Mouse (Mus musculus) liver, embryonic 12.5 days (tissue): ENCODE data around the gene Mrtfb. TPM values are rescaled to one million over a fixed set of nuclear protein-coding genes. Genes with fewer than 3 reads are reported as not detected.
"Not testable (repeated sequence)": the region's sequence is repeated elsewhere in the genome, so short reads cannot be mapped to it uniquely, and the experiment has no call there.

Source experiments
- ATAC-seq: fragments of 200-750 bp; cut with Nextera tagmentation; 2 replicates; pipeline ENCODE4 v1.8.0; 2017; ENCODE audit warnings: moderate number of reproducible peaks, mild to moderate bottlenecking, moderate library complexity
- H3K27ac ChIP-seq: fragments of 300-500 bp; sonication (generic); 2 replicates; pipeline ENCODE4 v1.5.1; 2016; ENCODE audit warnings: mild to moderate bottlenecking
- H3K27me3 ChIP-seq: fragments of 300-500 bp; sonication (generic); replicated peaks from 2 replicates; pipeline ENCODE4 v1.6.1; 2016; ENCODE audit warnings: mild to moderate bottlenecking, moderate library complexity
- H3K36me3 ChIP-seq: fragments of 300-500 bp; sonication (generic); 2 replicates; pipeline ENCODE4 v1.6.1; 2016; ENCODE audit warnings: mild to moderate bottlenecking, moderate library complexity
- H3K4me1 ChIP-seq: fragments of 300-500 bp; sonication (generic); 2 replicates; pipeline ENCODE4 v1.6.1; 2016
- H3K4me2 ChIP-seq: fragments of 300-500 bp; sonication (generic); 2 replicates; pipeline ENCODE4 v1.6.1; 2016; ENCODE audit warnings: mild to moderate bottlenecking, moderate library complexity
- H3K4me3 ChIP-seq: fragments of 300-500 bp; sonication (generic); 2 replicates; pipeline ENCODE4 v1.5.1; 2016; ENCODE audit warnings: mild to moderate bottlenecking, moderate library complexity
- H3K9ac ChIP-seq: fragments of 300-500 bp; sonication (generic); 2 replicates; pipeline ENCODE4 v1.6.1; 2016; ENCODE audit warnings: mild to moderate bottlenecking, moderate library complexity
- H3K9me3 ChIP-seq: fragments of 300-500 bp; sonication (generic); replicated peaks from 2 replicates; pipeline ENCODE4 v1.6.1; 2016; ENCODE audit warnings: mild to moderate bottlenecking, moderate library complexity
- WGBS: fragments of 180-500 bp; shearing (Covaris S2); methylation state at CpG from one replicate; pipeline ENCODE4 v1.1.7; 2016; ENCODE audit not compliant: insufficient replicate concordance; 5-methylcytosine and 5-hydroxymethylcytosine counted together
- polyA plus RNA-seq: library from polyadenylated mRNA; unstranded; fragments of >200 nt; fragmentation: Nextera tagmentation; extraction: Ambion mirVana; gene quantifications from 2 replicates; pipeline ENCODE4 v1.2.1, GENCODE M21; 2016

The Mrtfb gene
- polyA plus RNA-seq, 1 experiment from 2014 or later, result 5.5 TPM

DNA sequence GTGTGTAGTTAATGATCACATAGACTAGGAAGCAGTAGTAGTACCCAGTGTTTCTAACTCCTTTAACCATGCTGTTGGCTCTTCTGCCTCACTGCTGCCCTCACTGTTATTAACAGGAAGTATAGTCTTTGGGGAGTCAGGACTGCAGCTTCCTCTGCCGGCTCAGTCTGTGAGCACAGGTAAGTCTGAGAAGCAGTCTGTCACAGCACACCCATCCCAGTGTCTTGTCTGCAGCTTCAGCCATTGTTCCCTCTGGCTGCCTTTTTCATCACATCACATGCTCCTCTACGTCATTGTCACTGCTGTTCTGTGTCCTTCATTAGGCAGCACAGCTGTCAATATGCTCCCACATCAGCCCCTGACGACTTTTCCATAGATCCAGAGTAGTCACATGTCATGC, 75.6 kb downstream of the Mrtfb start:
- no peak for ATAC-seq
- peaks cover 25% of the 10 kb centered on the region for H3K4me1 ChIP-seq
- peaks cover 7% of the 10 kb centered on the region; the same call in 1 of the 2 replicates for H3K36me3 ChIP-seq
- H3K9me3 ChIP-seq, result no peaks in the 10 kb centered on the region
- no peak overlapping the region for H3K27ac ChIP-seq
- H3K4me2 ChIP-seq, result no peak overlapping the region
- no peak overlapping the region for H3K9ac ChIP-seq
- H3K4me3 ChIP-seq, result no peak overlapping the region
- WGBS, result 51% methylated on average over 3 of the region's 3 CpGs
- H3K27me3 ChIP-seq, result no peaks in the 10 kb centered on the region

DNA sequence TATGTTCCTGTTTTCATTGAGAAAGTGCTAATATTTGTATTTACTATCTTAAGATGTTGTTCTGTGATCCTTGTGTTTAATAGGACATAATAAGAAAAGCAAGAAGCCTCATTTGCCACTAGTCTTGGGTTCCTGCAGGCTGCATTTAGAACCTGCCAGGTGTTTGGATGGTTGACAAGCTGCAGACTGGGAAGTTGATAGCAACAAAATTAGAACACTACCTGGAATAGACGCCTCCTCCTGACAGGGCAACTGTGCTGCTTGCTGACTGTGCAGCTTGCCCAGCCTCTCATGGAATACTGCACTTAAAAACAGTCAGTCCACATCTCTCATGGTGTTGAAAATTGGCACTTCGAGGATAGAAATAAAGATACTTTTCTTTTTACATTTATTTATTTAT, 76.3 kb downstream of the Mrtfb start:
- Histone ChIP-seq H3K9me3 (no peaks in the 10 kb centered on the region), H3K27ac (no peak overlapping the region), H3K4me1 (peaks cover 19% of the 10 kb centered on the region), H3K4me3 (no peak overlapping the region), H3K36me3 (peaks cover 4% of the 10 kb centered on the region; the same call in 1 of the 2 replicates), H3K9ac (no peak overlapping the region), H3K27me3 (no peaks in the 10 kb centered on the region), H3K4me2 (no peak overlapping the region)
- WGBS, result 64% methylated on average over 2 of the region's 2 CpGs
- ATAC-seq, result no peak

DNA sequence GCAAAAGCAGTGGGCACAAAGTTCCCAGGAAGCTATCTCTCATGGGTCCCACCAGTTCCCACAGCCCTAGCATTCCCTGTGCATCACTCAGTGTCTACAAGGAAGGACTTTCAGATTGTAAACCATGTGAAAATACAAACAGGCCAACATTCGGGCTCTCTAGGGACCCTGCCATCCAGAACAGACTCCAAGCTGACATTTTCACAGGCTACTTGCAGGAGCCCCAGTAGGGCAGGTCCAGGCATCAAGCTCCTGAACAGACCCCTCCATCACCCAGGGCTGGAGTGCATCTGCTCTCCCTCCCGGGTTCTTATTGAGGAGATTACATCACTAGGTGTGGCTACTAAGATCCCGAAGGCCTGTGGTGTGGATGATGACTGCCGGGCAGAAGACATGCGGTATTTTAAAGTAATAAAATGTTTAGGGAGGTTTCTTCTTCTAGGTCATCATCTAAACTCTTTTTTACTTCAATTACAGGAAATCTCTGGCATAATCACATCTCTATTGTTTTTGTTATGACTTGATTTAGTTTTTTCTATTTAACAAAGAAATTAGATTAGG, 77.6 kb downstream of the Mrtfb start:
- Histone ChIP-seq H3K27me3 (no peaks in the 10 kb centered on the region), H3K27ac (no peak overlapping the region), H3K4me2 (no peak overlapping the region), H3K9me3 (no peaks in the 10 kb centered on the region), H3K9ac (no peak overlapping the region), H3K36me3 (no peaks in the 10 kb centered on the region), H3K4me1 (peaks cover 19% of the 10 kb centered on the region), H3K4me3 (no peak overlapping the region)
- 63% methylated on average over 5 of the region's 5 CpGs for WGBS
- no peak for ATAC-seq

DNA sequence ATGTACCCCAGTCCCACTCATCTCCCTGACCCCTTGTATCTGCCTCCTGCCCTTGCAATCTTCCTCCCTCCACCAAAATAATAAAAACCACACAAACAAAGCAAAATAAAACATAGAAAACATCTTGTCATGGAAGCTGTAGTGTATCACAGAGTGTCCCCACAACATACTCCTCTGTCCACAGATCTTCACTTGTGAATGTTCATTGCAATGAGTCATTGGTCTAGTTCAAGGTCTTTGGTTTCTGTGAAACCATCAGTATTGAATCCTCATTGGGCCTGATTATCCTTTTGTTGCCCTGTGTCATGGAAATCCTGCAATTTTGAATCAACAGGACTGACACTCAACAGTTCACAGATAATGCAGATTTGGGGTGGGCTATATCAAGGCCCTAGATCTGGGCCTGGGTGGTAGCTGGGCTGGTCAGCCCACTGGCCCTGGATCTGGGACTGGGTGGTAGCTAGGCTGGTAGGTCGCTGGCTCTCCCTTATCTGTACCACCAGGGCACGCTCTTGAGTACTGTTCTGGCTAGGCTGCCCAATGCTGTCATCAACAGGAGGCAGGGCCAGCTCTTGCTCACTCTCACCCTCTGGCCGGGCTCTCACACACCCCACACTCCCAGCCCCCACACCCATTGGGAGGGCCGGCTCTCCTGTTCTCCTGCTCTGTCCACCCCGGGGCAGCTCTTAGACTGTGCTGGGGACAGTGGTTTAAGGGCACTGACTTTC, 80.4 kb downstream of the Mrtfb start:
- Histone ChIP-seq H3K4me2 (no peak overlapping the region), H3K27me3 (no peaks in the 10 kb centered on the region), H3K4me3 (no peak overlapping the region), H3K36me3 (no peaks in the 10 kb centered on the region), H3K9me3 (no peaks in the 10 kb centered on the region), H3K9ac (no peak overlapping the region), H3K27ac (no peak overlapping the region), H3K4me1 (no peaks in the 10 kb centered on the region)
- ATAC-seq, result 0 out of 2 replicates have a peak, but pooled peaks have one; percentile 40
- 64% methylated on average over 5 of the region's 5 CpGs for WGBS

DNA sequence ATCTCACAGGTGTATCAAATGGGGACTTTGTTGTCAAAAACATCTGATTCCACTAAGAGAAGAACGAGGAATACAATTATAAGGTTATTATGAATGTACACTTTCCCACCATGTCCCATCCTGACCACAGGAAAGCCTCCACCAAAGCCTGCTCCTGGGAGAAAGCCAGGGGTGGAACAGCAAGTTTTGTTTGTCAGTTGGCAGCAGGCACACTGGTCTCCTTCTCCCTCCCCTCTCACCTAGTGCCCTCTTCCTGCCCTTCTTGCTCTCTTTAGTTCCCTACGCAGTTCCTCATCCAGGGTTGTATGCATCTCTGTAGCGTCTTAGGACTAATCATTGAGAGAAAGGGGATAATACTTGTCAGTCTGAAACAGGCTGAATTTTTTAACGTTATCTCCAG, 81.8 kb downstream of the Mrtfb start:
- no peaks in the 10 kb centered on the region for H3K27me3 ChIP-seq
- H3K9me3 ChIP-seq, result no peaks in the 10 kb centered on the region
- no peak overlapping the region for H3K9ac ChIP-seq
- H3K4me2 ChIP-seq, result no peak overlapping the region
- no peak overlapping the region for H3K4me3 ChIP-seq
- H3K4me1 ChIP-seq, result no peaks in the 10 kb centered on the region
- no peaks in the 10 kb centered on the region for H3K36me3 ChIP-seq
- 62% methylated on average over 4 of the region's 4 CpGs for WGBS
- no peak overlapping the region for H3K27ac ChIP-seq
- no peak for ATAC-seq

DNA sequence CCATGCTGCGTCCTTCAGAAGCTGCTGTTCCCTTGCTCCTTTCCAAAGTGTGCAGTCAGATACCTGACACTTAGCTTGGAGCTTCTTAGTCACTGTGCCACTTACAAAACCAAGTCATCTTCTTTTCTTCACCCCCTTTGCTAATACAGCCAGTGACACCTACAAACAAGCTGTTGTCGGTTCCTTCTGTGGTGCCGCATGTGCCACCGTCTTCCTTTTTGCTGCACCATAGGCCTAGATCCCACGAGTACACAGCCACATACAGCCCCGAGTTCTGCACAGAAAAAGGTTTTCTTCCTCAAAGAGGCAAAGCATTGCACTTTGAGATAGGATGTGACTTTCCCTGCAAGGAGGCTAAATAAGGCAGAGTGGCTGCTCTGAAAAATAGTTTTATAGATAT, 83.2 kb downstream of the Mrtfb start:
- Histone ChIP-seq H3K36me3 (no peaks in the 10 kb centered on the region), H3K4me2 (no peak overlapping the region), H3K27ac (no peak overlapping the region), H3K9ac (no peak overlapping the region), H3K4me1 (no peaks in the 10 kb centered on the region), H3K4me3 (no peak overlapping the region), H3K9me3 (no peaks in the 10 kb centered on the region), H3K27me3 (no peaks in the 10 kb centered on the region)
- no peak for ATAC-seq
- WGBS, result 69% methylated on average over 6 of the region's 6 CpGs

DNA sequence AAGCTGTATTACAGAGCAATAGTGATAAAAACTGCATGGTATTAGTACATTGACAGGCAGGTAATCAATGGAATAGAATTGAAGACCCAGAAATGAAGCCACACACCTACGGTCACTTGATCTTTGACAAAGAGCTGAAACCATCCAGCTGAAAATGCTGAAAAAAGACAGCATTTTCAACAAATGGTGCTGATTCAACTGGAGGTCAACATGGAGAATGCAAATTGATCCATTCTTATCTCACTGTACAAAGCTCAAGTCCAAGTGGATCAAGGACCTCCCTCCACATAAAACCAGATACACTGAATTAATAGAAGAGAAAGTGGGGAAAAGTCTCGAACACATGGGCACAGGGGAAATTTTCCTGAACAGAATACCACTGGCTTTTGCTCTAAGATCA, 89.5 kb downstream of the Mrtfb start:
- not testable (repeated sequence) for H3K36me3 ChIP-seq, H3K27me3 ChIP-seq, H3K9me3 ChIP-seq, H3K4me2 ChIP-seq, H3K9ac ChIP-seq, H3K27ac ChIP-seq, H3K4me3 ChIP-seq, ATAC-seq, H3K4me1 ChIP-seq
- WGBS, result 64% methylated on average over 2 of the region's 2 CpGs

DNA sequence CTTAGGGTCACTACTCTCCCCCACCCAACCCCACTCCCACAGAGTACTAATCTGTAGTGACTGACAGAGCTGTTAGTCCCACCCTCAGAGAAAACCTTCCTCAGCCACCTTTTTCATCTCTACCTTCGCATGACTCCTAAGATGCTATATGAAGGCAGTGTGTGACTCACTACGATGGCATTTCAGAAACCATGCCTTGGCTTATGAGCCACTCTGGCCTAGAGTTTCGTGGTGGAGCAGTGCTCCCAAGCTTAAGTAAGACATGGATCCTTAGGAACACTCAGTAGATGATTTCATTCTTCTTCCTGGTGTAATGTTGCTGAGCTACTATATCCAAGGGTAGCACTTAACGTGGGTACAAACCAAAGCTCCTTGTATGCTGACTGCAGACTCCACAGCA, 94.4 kb downstream of the Mrtfb start:
- no peak overlapping the region for H3K9ac ChIP-seq
- H3K4me2 ChIP-seq, result no peak overlapping the region
- WGBS, result 73% methylated on average over 4 of the region's 4 CpGs
- no peaks in the 10 kb centered on the region for H3K4me1 ChIP-seq
- no peak overlapping the region for H3K27ac ChIP-seq
- no peak for ATAC-seq
- no peak overlapping the region for H3K4me3 ChIP-seq
- H3K27me3 ChIP-seq, result no peaks in the 10 kb centered on the region
- H3K9me3 ChIP-seq, result no peaks in the 10 kb centered on the region
- no peaks in the 10 kb centered on the region for H3K36me3 ChIP-seq

DNA sequence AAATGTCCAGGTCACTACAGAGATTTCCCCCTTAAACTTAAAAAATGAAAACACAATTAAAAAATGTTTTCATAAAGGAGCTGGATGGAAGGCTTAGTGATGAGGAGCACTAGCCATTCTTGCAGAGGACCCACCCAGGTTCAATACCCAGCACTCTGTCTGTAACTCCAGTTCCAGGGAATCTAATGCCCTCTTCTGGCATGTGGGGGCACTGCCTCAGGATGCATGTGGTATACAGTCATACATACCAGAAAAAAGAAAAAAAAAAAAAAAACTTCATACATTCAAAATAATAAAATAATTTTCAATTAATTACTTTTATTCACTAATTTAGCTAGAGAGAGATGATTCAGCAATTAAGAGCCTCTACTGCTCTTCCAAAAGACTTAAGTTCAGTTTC, 95.0 kb downstream of the Mrtfb start:
- H3K4me2 ChIP-seq, result no peak overlapping the region
- no peak overlapping the region for H3K4me3 ChIP-seq
- no peak overlapping the region for H3K27ac ChIP-seq
- H3K36me3 ChIP-seq, result no peaks in the 10 kb centered on the region
- H3K9ac ChIP-seq, result no peak overlapping the region
- no peaks in the 10 kb centered on the region for H3K9me3 ChIP-seq
- H3K4me1 ChIP-seq, result no peaks in the 10 kb centered on the region
- H3K27me3 ChIP-seq, result no peaks in the 10 kb centered on the region
- no peak for ATAC-seq

DNA sequence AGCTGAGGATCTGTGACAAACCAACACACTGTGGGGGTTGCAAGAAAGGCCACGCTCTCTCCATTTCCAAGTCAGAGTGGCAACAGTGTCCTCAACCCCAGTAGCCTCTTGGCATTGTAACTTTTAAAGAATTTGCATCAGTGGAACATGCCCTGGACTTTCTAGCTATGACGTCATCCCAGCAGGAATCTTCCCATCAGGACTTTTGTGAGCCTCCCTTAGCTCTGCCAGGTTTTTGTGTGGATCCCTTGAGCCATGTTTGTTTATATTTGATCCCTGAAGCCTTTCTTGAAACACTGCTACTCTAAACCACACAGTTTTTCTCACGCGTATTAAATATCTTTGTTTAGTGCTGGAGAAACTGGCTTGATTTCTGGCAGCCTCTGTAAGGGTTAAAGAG, 97.6 kb downstream of the Mrtfb start:
- Histone ChIP-seq H3K4me1 (peaks cover 9% of the 10 kb centered on the region; the same call in 1 of the 2 replicates), H3K9ac (no peak overlapping the region), H3K4me2 (no peak overlapping the region), H3K27me3 (no peaks in the 10 kb centered on the region), H3K9me3 (no peaks in the 10 kb centered on the region), H3K27ac (no peak overlapping the region), H3K4me3 (no peak overlapping the region), H3K36me3 (no peaks in the 10 kb centered on the region)
- ATAC-seq, result no peak
- WGBS, result 69% methylated on average over 4 of the region's 4 CpGs

DNA sequence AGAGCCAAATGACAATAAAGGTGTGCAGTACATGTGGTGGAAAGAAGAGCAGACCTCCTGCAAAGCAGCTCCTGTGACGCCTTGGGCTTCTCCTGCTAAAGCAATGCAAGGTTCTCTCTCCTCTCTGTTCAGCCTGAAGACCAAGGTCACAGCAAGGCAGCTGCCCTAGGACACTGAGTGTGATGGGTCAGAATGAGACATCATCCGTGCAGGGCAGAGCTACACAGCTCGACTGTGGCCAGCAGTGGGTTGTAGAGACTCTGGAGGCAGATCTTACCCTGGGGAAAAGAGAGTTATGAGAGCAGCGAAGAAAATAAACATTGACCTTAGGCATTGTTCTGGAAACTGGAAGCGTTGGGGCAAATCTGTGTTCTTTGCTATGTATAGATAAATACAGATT, 98.2 kb downstream of the Mrtfb start:
- Histone ChIP-seq H3K27ac (no peak overlapping the region), H3K9me3 (no peaks in the 10 kb centered on the region), H3K4me2 (no peak overlapping the region), H3K36me3 (no peaks in the 10 kb centered on the region), H3K9ac (no peak overlapping the region), H3K4me1 (peaks cover 14% of the 10 kb centered on the region; the same call in 1 of the 2 replicates), H3K27me3 (no peaks in the 10 kb centered on the region), H3K4me3 (no peak overlapping the region)
- ATAC-seq, result no peak
- 65% methylated on average over 5 of the region's 5 CpGs for WGBS

DNA sequence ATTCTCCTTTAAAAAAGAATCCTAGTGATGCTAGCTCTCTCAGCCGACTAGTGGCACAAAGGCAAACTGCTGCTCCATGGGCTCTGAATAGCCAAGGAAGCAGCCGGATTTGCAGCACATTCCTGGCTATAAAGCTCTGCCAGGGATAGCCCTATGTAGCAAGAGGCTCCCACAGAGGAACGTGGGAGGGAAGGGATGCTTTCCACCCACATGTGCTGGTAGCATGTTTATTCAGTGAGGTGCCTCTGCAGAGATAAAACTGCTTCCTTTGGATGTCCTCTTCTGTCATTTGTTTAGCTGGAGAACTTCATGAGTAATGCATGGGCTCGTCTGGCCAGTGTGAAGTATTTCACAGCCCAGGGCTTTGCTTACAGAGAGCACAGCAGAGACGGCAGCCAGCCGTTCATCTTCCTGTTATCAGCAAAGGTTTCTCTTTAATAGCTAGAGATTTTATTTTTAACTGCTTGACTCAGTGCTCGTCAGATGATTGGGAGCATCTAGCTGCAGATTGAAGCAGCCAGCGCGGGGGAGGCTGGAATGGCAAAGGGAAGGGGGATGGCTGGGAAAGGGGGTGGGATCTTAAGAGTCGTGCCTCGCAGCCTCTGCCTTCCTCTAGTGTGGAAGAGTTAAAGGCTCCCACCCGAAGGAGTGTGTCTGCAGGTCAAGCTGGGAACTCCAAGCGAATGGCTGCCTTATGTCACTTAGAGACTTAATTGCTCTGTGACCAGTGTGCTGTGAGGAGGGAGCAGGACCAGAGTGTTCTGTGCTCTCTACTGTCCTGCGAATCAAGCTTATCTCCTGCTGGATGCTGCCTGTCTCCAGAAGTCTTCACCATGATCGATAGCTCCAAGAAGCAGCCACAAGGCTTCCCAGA, 101.8 kb downstream of the Mrtfb start:
- no peaks in the 10 kb centered on the region for H3K9me3 ChIP-seq
- peak overlapping the region; percentile 21 for H3K4me2 ChIP-seq
- ATAC-seq, result peak; percentile 32; the same call in 1 of the 2 replicates
- H3K36me3 ChIP-seq, result no peaks in the 10 kb centered on the region
- peaks cover 22% of the 10 kb centered on the region for H3K4me1 ChIP-seq
- no peak overlapping the region for H3K9ac ChIP-seq
- no peaks in the 10 kb centered on the region for H3K27me3 ChIP-seq
- H3K4me3 ChIP-seq, result no peak overlapping the region
- 0 out of 2 replicates have a peak overlapping the region, but pooled peaks have one; percentile 3 for H3K27ac ChIP-seq
- 33% methylated on average over 15 of the region's 15 CpGs for WGBS
